Mouse (Mus musculus): Measurements from ENCODE around the gene Rnf115.

DNA sequence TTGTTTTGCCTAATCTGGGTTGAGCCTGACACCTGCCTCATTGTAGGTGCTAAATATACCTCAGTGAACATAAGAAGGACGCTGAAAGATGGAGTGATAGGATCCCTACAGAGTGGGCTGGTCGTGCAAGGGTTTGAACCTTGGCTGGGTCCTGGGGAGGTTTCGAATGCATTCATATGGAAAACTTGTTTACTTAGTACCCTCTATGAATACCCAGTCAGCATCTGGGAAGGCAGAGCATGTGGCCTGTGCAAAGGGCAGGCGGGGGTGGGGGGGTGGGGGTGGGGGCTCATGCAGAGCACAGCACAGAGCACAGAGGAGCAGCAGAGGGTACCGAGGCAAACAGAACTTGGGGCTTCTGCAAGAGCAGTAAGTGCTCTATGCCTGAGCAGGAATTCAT, 105.5 kb downstream of the Rnf115 start:
- TF ChIP-seq CTCF (IDR thresholded peaks at IDR 0.05; ENCODE audit: borderline replicate concordance, insufficient read depth, low read depth, low read length) (no peak), POLR2A (IDR thresholded peaks at IDR 0.05; ENCODE audit: borderline replicate concordance, insufficient read depth, low read length) (no peak)
